Mouse (Mus musculus): ENCODE measurements around the gene Arfgef3.

DNA sequence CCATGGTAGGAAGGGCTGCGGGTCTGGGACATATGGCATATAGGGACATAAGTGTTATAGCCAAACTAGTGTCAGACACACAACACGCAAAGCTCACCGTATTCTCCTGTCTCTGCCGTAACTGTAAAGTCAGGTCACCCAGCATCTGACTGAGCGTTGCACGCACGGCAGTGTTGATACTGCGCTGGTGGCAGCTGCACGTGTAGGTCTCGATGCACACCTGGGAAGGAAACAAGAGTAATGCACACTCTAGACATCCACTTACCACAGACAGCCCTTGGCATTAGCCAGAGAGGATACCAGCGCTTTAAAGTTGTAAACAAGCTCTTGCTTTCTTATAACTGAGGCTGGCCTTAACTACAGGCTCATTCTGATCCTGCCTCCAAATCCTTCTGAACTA lies 79.0 kb downstream of the Arfgef3 start:
- no peak for TF ChIP-seq CTCF (IDR thresholded peaks at IDR 0.05; ENCODE audit: control insufficient read depth, insufficient read depth, insufficient replicate concordance, low read depth, low read length)
- TF ChIP-seq POLR2A (IDR thresholded peaks at IDR 0.05; ENCODE audit: control insufficient read depth, low read depth, low read length) = no peak

All from testis, adult 2 months (tissue).